Mouse (Mus musculus) hindbrain, embryonic 15.5 days (tissue): ENCODE data around the gene Zfpl1. TPM values are rescaled to one million over a fixed set of nuclear protein-coding genes. Genes with fewer than 3 reads are reported as not detected.
"Not testable (repeated sequence)": the region's sequence is repeated elsewhere in the genome, so short reads cannot be mapped to it uniquely, and the experiment has no call there.

Experiments
- ATAC-seq: fragments of 200-750 bp; cut with Nextera tagmentation; 2 replicates; pipeline ENCODE4 v1.8.0; 2017; ENCODE audit warnings: low read depth, moderate number of reproducible peaks, moderate TSS enrichment; ENCODE audit not compliant: low FRiP score
- H3K27ac ChIP-seq: fragments of 300-500 bp; sonication (generic); replicated peaks from 2 replicates; pipeline ENCODE4 v1.5.1; 2015; ENCODE audit warnings: mild to moderate bottlenecking, inconsistent platforms
- H3K27me3 ChIP-seq: fragments of 300-500 bp; sonication (generic); 2 replicates; pipeline ENCODE4 v1.6.1; 2015; ENCODE audit warnings: control low read depth, inconsistent platforms
- H3K36me3 ChIP-seq: fragments of 300-500 bp; sonication (generic); 2 replicates; pipeline ENCODE4 v1.6.1; 2015; ENCODE audit warnings: control low read depth, inconsistent platforms
- H3K4me1 ChIP-seq: fragments of 300-500 bp; sonication (generic); replicated peaks from 2 replicates; pipeline ENCODE4 v1.6.1; 2015; ENCODE audit warnings: control low read depth, inconsistent platforms
- H3K4me2 ChIP-seq: fragments of 300-500 bp; sonication (generic); 2 replicates; pipeline ENCODE4 v1.6.1; 2015; ENCODE audit warnings: moderate library complexity, mild to moderate bottlenecking, inconsistent platforms
- H3K4me3 ChIP-seq: fragments of 300-500 bp; sonication (generic); 2 replicates; pipeline ENCODE4 v1.5.1; 2015; ENCODE audit warnings: mild to moderate bottlenecking, inconsistent platforms
- H3K9ac ChIP-seq: fragments of 300-500 bp; sonication (generic); 2 replicates; pipeline ENCODE4 v1.6.1; 2015; ENCODE audit warnings: inconsistent platforms
- H3K9me3 ChIP-seq: fragments of 300-500 bp; sonication (generic); 2 replicates; pipeline ENCODE4 v1.6.1; 2016; ENCODE audit warnings: control low read depth, inconsistent platforms
- WGBS: fragments of 180-500 bp; shearing (Covaris S2); methylation state at CpG from one replicate; pipeline ENCODE4 v1.1.7; 2015; 5-methylcytosine and 5-hydroxymethylcytosine counted together
- polyA plus RNA-seq: library from polyadenylated mRNA; unstranded; fragments of >200 nt; fragmentation: Nextera tagmentation; extraction: Ambion mirVana; gene quantifications from 2 replicates; pipeline ENCODE4 v1.2.1, GENCODE M21; 2015

Zfpl1 gene
- polyA plus RNA-seq, 1 experiment from 2014 or later, result 82.0 TPM

GRCm38 (mm10) chr19:6048681-6049410, 35.9 kb downstream of the Zfpl1 start:
- H3K27me3 ChIP-seq, result no peaks in the 10 kb centered on the region

GRCm38 (mm10) chr19:6047899-6048166, 36.9 kb downstream of the Zfpl1 start:
- no peak for ATAC-seq
- 86% methylated on average over 8 of the region's 8 CpGs for WGBS
- peak overlapping the region; percentile 78 for H3K9ac ChIP-seq

More at GRCm38 (mm10) chr19:6048681-6049410, 35.9 kb downstream of the Zfpl1 start:
- Histone ChIP-seq H3K9ac (no peak overlapping the region), H3K4me2 (0 out of 2 replicates have a peak overlapping the region, but pooled peaks have one; percentile 98), H3K4me3 (no peak overlapping the region), H3K36me3 (peaks cover 57% of the 10 kb centered on the region), H3K9me3 (no peaks in the 10 kb centered on the region), H3K27ac (no peak overlapping the region), H3K4me1 (peaks cover 27% of the 10 kb centered on the region)
- 91% methylated on average over 11 of the region's 11 CpGs for WGBS
- ATAC-seq, result no peak

GRCm38 (mm10) chr19:6047154-6047898, 37.4 kb downstream of the Zfpl1 start:
- peak overlapping the region; percentile 99 for H3K27ac ChIP-seq
- peak overlapping the region; percentile 78 for H3K9ac ChIP-seq
- 2% methylated on average over 38 of the region's 44 CpGs for WGBS
- no peaks in the 10 kb centered on the region for H3K9me3 ChIP-seq
- H3K27me3 ChIP-seq, result no peaks in the 10 kb centered on the region
- ATAC-seq, result peak; percentile 4; the same call in 1 of the 2 replicates
- peaks cover 41% of the 10 kb centered on the region for H3K36me3 ChIP-seq
- peak overlapping the region; percentile 99 for H3K4me3 ChIP-seq
- H3K4me2 ChIP-seq, result peak overlapping the region; percentile 98
- H3K4me1 ChIP-seq, result peaks cover 27% of the 10 kb centered on the region

More at GRCm38 (mm10) chr19:6047899-6048166, 36.9 kb downstream of the Zfpl1 start:
- H3K4me3 ChIP-seq, result peak overlapping the region; percentile 99
- no peaks in the 10 kb centered on the region for H3K27me3 ChIP-seq
- peaks cover 46% of the 10 kb centered on the region for H3K36me3 ChIP-seq
- no peak overlapping the region for H3K27ac ChIP-seq
- no peaks in the 10 kb centered on the region for H3K9me3 ChIP-seq
- H3K4me1 ChIP-seq, result peaks cover 27% of the 10 kb centered on the region
- peak overlapping the region; percentile 98 for H3K4me2 ChIP-seq

- Histone ChIP-seq H3K9me3 (no peaks in the 10 kb centered on the region), H3K27me3 (no peaks in the 10 kb centered on the region), H3K36me3 (peaks cover 33% of the 10 kb centered on the region), H3K9ac (peak within 1 kb of the TSS; percentile 78), H3K4me1 (peaks cover 27% of the 10 kb centered on the region), H3K4me2 (peak within 1 kb of the TSS; percentile 98), H3K4me3 (peak within 1 kb of the TSS; percentile 99), H3K27ac (peak within 1 kb of the TSS; percentile 99)
- under 1% methylated on average over 65 of the region's 65 CpGs for WGBS
- peak; percentile 93 for ATAC-seq
Measured at GRCm38 (mm10) chr19:6046294-6047153, 38.2 kb downstream of the Zfpl1 start, which contains the start of gene Syvn1. Syvn1 (plus strand) TSS chr19:6046576.

GRCm38 (mm10) chr19:6045366-6046293, 39.1 kb downstream of the Zfpl1 start:
- H3K4me3 ChIP-seq, result peak overlapping the region; percentile 99
- 17% methylated on average over 20 of the region's 20 CpGs for WGBS
- H3K9ac ChIP-seq, result peak overlapping the region; percentile 75
- peak overlapping the region; percentile 98 for H3K4me2 ChIP-seq
- H3K36me3 ChIP-seq, result peaks cover 24% of the 10 kb centered on the region
- ATAC-seq, result peak; percentile 58
- H3K27ac ChIP-seq, result peak overlapping the region; percentile 99
- peaks cover 27% of the 10 kb centered on the region for H3K4me1 ChIP-seq
- H3K27me3 ChIP-seq, result no peaks in the 10 kb centered on the region
- H3K9me3 ChIP-seq, result no peaks in the 10 kb centered on the region

GRCm38 (mm10) chr19:6044102-6044501, 40.7 kb downstream of the Zfpl1 start:
- not testable (repeated sequence) for H3K36me3 ChIP-seq, H3K27me3 ChIP-seq, ATAC-seq, H3K9ac ChIP-seq, H3K9me3 ChIP-seq, H3K4me3 ChIP-seq, H3K27ac ChIP-seq, H3K4me2 ChIP-seq
- WGBS, result 63% methylated on average over 4 of the region's 4 CpGs
- H3K4me1 ChIP-seq, result peaks cover 27% of the 10 kb centered on the region

- Histone ChIP-seq H3K36me3 (no peaks in the 10 kb centered on the region), H3K4me2 (no peak overlapping the region), H3K4me3 (no peak overlapping the region), H3K27me3 (no peaks in the 10 kb centered on the region), H3K27ac (no peak overlapping the region), H3K4me1 (peaks cover 11% of the 10 kb centered on the region), H3K9ac (no peak overlapping the region), H3K9me3 (no peaks in the 10 kb centered on the region)
- 74% methylated on average over 9 of the region's 9 CpGs for WGBS
- no peak for ATAC-seq
Measured at GRCm38 (mm10) chr19:6042293-6042692, 42.5 kb downstream of the Zfpl1 start.

GRCm38 (mm10) chr19:6040002-6040401, 44.8 kb downstream of the Zfpl1 start:
- no peak overlapping the region for H3K27ac ChIP-seq
- no peaks in the 10 kb centered on the region for H3K9me3 ChIP-seq
- peaks cover 4% of the 10 kb centered on the region for H3K4me1 ChIP-seq
- no peak overlapping the region for H3K9ac ChIP-seq
- ATAC-seq, result no peak
- H3K27me3 ChIP-seq, result no peaks in the 10 kb centered on the region
- H3K36me3 ChIP-seq, result no peaks in the 10 kb centered on the region
- H3K4me3 ChIP-seq, result no peak overlapping the region
- no peak overlapping the region for H3K4me2 ChIP-seq

GRCm38 (mm10) chr19:6038326-6038725, 46.4 kb downstream of the Zfpl1 start:
- H3K36me3 ChIP-seq, result no peaks in the 10 kb centered on the region
- no peaks in the 10 kb centered on the region for H3K9me3 ChIP-seq
- no peaks in the 10 kb centered on the region for H3K4me1 ChIP-seq
- no peak overlapping the region for H3K4me3 ChIP-seq
- H3K27me3 ChIP-seq, result no peaks in the 10 kb centered on the region
- no peak overlapping the region for H3K9ac ChIP-seq
- ATAC-seq, result no peak
- H3K4me2 ChIP-seq, result no peak overlapping the region
- no peak overlapping the region for H3K27ac ChIP-seq
- WGBS, result 84% methylated on average over 7 of the region's 7 CpGs

- Histone ChIP-seq H3K9ac (no peak overlapping the region), H3K4me1 (no peaks in the 10 kb centered on the region), H3K9me3 (no peaks in the 10 kb centered on the region), H3K4me3 (no peak overlapping the region), H3K4me2 (no peak overlapping the region), H3K36me3 (no peaks in the 10 kb centered on the region), H3K27ac (no peak overlapping the region), H3K27me3 (no peaks in the 10 kb centered on the region)
- ATAC-seq, result no peak
Measured at GRCm38 (mm10) chr19:6037695-6038094, 47.1 kb downstream of the Zfpl1 start.

GRCm38 (mm10) chr19:6035966-6036585, 48.7 kb downstream of the Zfpl1 start:
- Histone ChIP-seq H3K27me3 (no peaks in the 10 kb centered on the region), H3K9ac (no peak overlapping the region), H3K4me3 (no peak overlapping the region), H3K4me2 (no peak overlapping the region), H3K27ac (no peak overlapping the region), H3K4me1 (no peaks in the 10 kb centered on the region), H3K9me3 (no peaks in the 10 kb centered on the region), H3K36me3 (no peaks in the 10 kb centered on the region)
- ATAC-seq, result no peak
- 80% methylated on average over 9 of the region's 9 CpGs for WGBS
